Mouse (Mus musculus) monocyte, adult 2 months (primary cell): ENCODE results near the gene Radil.

Experiments used
- DNase-seq, 2 experiments: peaks; one replicate each; pipeline ENCODE4 v3.0.0; 2022; ENCODE audit warnings: low spot score in 2 of 2, low read depth in 1 of 2

Gene Radil

DNA sequence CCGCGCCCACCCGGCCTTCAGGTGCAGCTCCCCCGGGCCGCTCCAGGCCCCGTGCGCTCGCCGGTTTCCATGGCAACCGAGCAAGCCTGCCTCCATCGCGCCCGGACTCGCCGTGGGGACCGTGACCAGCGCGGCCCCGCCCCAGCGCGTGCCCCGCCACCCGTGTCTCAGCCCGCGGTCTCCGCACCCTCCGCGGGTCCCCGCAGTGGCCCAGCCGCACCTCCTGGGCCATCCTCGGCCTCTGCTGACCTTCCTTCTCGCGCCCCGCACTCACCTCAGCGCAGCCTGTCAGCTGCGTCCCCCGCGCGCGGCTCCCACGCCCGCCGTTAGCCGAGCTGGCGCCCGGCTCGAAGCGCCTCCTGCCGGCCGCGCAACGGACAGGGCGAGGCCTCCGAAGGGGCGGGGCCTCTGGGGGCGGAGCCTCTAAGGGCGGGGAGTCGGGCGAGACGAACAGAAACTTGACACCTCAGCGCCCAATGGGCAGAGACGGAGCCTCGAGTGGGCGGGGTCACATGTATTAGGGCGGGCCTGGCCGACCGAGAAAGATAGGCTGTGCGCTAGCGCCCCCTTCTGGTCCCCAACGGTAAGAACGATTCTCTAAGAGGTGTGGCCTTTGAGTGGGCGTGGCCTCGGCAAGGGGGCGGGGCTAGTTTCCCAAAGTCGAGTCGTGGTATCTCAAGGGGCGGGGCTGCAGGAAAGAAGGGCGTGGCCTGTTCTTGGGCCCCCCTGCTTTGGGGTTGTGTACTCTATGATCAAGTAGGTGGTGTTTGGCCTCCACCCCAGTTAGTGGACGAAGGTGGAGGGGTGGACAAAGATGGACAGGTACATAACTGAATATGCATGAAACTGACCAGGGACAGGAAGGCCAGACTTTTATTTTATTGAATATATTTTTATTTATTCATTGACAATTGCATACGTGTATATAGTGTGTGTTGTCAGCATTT is at the start of gene Radil:
Gene Radil, minus strand, starts transcription at position 393 of the 947 bp plus-strand sequence.
- peak; percentile 53 to 58 for DNase-seq

DNA sequence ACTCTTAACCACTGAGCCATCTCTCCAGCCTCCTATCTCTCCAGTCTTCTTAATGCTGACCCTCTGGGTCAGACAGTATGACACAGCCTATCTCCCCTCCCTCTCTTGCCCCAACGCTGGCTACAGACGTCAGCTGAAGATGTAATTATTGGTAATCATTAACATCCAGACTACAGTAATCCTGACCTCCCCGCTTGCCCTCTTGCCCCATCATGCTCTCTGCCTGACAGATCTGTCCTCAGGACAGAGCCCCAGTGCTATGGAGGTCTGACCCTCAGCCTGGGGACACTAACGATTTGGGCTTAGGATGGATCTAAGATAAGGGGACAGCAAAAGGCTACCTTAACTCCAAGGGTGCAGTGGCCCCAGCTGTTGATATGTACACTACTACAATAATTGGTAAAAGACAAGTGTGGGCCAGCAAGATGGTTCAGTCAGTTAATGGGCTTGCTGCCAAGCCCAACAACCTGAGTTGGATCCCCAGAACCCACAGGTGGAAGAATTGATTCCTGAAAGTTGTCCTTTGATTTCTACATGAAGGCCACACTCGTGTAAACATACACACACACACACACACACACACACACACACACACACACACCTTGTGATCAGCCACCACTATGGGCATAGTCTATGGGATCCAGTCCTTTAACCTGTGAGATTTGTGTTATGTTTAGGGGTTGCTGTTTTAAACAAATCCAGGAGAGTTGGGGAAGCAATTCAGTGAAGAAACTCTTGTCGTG is 46.9 kb upstream of the Radil start:
- DNase-seq = no peak

GRCm38 (mm10) chr5:142596723-142597122 is 45.8 kb upstream of the Radil start:
- no peak for DNase-seq

- DNase-seq = no peak
These were observed 44.8 kb upstream of the Radil start for GRCm38 (mm10) chr5:142595698-142596097.

DNA sequence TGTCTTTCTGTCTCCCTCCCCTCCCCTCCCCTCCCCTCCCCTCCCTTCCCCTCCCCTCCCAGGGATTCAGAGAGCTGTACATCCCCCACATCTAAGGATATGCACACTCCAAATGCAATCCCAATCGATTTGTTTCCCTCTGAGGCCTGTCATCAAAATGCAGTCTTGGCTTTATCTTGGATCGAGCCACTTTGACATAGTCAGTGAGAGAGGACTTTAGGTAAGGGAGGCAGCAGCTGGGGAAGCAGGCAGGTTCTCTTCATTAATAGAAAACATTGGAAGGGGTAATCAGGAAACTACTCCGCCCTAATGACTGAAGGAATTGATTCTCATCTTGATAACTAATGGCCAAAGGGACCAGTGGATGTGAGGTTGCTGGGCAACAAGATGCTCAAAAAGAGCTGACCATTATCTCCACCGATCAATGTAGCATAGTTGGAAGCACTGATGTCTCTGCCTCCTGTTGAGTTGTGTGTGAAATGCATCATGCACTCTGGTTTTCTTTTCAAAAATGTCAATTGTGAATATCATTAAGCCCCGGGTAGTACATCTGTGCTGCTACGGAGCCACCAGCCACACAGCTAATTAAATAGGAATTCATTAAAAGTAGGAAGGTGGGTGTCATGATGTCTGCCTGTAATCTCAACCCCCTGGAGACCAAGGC is 40.2 kb upstream of the Radil start:
- DNase-seq = no peak

GRCm38 (mm10) chr5:142583616-142584126 is 32.8 kb upstream of the Radil start:
- DNase-seq = no peak

DNA sequence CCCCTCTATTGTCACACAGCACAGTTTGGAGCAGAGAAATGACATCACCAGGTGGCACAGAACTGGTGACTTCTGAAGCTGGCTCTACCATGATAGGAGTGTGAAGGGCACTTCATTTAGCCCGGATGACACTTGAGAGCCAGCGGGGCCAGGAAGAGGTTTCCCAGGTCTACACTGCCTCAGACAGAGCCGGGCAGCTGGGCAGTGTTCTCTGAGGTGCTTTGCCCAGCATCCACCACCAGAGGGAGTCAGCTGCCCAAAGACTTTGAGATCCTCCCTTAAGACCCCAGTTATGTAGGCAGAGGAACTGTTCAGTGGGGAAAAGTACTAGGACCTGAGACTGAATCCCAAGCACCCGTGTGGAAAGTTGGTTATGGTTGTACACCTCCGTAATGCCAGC is 30.6 kb upstream of the Radil start:
- DNase-seq = no peak

GRCm38 (mm10) chr5:142578192-142578591 is 27.3 kb upstream of the Radil start:
- DNase-seq = no peak

GRCm38 (mm10) chr5:142576832-142577231 is 25.9 kb upstream of the Radil start:
- no peak for DNase-seq

GRCm38 (mm10) chr5:142574323-142575057 is 23.6 kb upstream of the Radil start:
- DNase-seq = no peak

DNA sequence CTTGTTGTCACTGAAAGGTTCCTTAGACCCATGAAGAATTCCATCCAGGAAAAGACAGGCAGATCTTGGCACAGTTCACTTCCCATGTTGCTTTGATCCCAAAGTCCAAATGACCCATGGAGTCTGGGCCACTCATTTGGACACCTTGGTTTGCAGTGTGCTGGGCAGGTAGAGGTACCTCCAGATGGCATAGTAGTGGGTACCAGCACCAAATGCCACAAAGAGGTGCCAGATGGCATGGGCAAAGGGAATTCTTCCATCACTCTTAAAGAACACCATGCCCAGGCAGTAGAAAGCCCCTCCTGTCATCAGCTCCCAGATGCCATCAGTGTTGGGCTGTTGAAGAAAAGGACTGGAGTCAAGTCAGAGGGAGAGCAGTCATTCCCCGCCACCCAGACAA is 13.7 kb upstream of the Radil start:
- DNase-seq = no peak

DNA sequence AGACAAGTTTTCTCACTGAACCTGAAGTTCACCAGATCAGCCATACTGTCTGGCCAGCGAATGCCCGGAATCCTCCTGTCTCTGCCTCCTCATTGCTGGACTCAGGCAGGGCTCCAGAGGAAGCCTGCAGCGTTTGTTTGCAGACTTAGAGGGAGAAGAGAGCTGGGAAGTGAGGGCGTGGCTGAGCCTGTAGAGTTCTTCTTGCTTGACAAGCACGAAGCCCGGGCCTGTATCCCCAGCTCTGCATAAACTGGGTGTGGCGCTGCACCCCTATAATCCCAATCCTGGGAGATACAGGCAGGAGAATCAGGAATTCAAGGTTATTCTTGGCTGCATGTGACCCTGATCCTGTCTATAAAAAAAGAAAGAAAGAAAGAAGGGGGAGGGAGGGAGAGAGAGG is 9.4 kb upstream of the Radil start:
- no peak for DNase-seq

GRCm38 (mm10) chr5:142557397-142558067 is 6.6 kb upstream of the Radil start:
- no peak for DNase-seq

DNA sequence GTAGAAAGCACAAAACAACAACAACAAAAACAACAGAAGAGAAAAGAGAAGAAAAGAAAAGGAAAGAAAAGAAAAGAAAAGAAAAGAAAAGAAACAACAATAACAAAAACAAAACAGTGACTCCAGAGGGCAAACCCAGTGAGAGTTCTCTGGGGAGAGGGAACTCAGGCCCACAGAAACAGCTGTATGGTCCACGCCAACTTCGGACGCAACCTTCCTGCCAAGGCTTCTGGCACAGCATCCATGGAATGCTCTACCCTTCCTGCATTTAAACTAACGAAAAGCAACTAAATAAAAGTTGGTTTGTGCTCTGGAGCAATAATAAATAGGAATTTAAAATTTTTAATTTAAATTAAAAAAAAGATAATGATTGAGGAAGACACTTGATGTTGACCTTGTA is 5.8 kb upstream of the Radil start:
- no peak for DNase-seq

- DNase-seq = no peak
These were observed 5.0 kb upstream of the Radil start for GRCm38 (mm10) chr5:142555866-142556265.

DNA sequence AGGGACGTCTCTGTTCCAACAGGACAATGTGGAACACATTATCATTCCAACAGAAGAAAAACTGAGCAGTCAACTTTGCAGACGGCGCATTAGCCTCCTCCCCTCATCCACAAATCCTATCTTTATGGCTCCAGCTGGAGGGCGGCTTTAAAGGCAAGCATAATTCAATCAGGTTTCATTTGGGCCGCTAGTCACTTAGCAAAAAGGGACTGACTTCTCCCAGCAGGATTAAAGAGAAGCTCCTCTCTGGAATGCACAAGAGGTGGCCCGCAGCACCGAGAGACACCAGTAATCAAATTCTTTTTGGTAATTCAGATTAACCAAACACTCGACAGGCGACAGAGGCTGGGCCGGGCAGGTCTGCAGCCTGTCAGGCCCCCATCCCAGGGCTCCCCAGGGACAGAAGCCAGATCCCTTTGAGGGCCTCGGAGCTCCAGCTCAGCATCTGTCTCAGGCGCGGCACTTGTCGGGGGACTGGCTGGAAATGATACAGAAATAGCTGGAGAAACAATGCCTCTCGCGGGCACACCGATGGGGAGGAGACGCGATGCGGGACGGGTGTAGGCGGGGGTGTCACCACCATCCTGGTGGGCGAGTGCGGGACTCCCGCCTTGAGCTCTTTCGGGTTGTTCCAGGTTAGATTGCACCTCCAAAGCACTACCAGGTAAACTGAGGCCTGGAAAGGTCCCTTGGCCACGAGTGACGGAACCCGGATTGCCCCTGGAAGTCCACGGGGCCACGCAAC is 765 bp downstream of the Radil start:
- DNase-seq = no peak

- no peak for DNase-seq
These were observed 1.5 kb downstream of the Radil start for GRCm38 (mm10) chr5:142549441-142549840.

DNA sequence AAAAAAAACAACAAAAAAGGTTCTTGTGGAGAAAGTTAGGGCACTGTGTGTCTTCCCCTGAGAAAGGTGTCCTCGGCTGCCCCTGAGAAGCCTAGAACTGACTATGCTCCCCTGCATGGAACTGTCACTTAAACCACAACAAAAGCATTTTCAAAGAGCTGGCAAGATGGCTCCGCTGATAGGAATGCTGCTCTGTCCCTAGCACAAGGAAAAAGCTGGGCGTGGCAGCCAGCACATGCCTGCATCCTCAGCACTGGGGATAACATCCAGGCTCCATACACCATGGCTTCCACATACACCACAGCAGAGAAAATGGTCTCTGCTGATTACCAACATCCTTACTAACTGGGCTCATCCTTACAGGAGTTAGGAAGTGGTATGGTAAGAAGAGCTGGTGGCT is 3.8 kb downstream of the Radil start:
- DNase-seq = no peak

GRCm38 (mm10) chr5:142546344-142546743 is 4.6 kb downstream of the Radil start:
- no peak for DNase-seq
